Mouse (Mus musculus) liver, adult 2 months (tissue): ENCODE data around the gene Crebzf.

Experiments used
- CTCF ChIP-seq: fragments of 200-500 bp; IDR thresholded peaks from 2 replicates; pipeline ENCODE4 v1.5.1; 2011; ENCODE audit warnings: low read depth, low read length, control low read depth
- POLR2A ChIP-seq: fragments of 200-500 bp; IDR thresholded peaks from 2 replicates; pipeline ENCODE4 v1.6.1; 2011; ENCODE audit warnings: low read length, control low read depth; ENCODE audit not compliant: insufficient read depth; ENCODE audit errors: extremely low read depth

GRCm38 (mm10) chr7:90440044-90440443 is 2.5 kb upstream of the Crebzf start:
- no peak for TF ChIP-seq POLR2A
- TF ChIP-seq CTCF = no peak
